Mouse (Mus musculus): ENCODE data around the gene Gm7102. TPM values are rescaled to one million over a fixed set of nuclear protein-coding genes. Genes with fewer than 3 reads are reported as not detected.

The Gm7102 gene
- polyA plus RNA-seq, 1 experiment from 2014 or later = 0.06 TPM

GRCm38 (mm10) chr19:61151372-61151700 is 24.8 kb downstream of the Gm7102 start:
- Histone ChIP-seq H3K4me2 (ENCODE audit: low read depth, low read length) (peak overlapping the region; percentile 76), H3K27me3 (ENCODE audit: control insufficient read depth, insufficient read depth, low read depth, low read length) (no peaks in the 10 kb centered on the region), H3K9ac (ENCODE audit: low read depth, low read length) (peak overlapping the region; percentile 37), H3K4me3 (ENCODE audit: low read depth, low read length) (peak overlapping the region; percentile 57), H3K9me3 (replicated peaks; ENCODE audit: control insufficient read depth, low read length) (no peaks in the 10 kb centered on the region), H3K36me3 (ENCODE audit: control insufficient read depth, insufficient read depth) (no peaks in the 10 kb centered on the region), H3K4me1 (ENCODE audit: control insufficient read depth, low read depth, low read length) (peaks cover 3% of the 10 kb centered on the region), H3K27ac (ENCODE audit: low read length) (no peak overlapping the region)
- 5% methylated on average over 8 of the region's 8 CpGs for WGBS (ENCODE audit: insufficient replicate concordance)
- ATAC-seq (ENCODE audit: low read depth) = peak; percentile 79

DNA sequence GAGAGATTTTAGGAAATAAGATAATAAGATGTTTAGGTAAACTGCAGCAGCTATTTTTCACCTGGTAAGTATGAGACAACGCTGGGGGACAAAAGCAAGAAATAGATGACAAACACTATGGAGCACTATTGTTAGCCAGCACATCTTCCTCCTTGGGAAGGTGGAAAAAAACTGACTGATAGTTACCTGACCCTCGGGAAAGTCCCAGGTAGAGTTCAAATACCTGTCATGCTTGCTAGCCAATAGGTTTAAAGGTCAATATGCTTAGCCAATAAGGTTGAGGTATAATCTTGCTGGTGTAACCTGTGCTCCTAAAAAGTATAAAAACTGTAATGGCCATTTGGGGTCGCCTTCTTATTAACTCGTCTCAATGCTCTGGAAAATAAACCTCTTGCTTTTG is 34.8 kb downstream of the Gm7102 start:
- Histone ChIP-seq H3K27me3 (ENCODE audit: control insufficient read depth, insufficient read depth, low read depth, low read length) (no peaks in the 10 kb centered on the region), H3K9me3 (replicated peaks; ENCODE audit: control insufficient read depth, low read length) (no peaks in the 10 kb centered on the region), H3K36me3 (ENCODE audit: control insufficient read depth, insufficient read depth) (no peaks in the 10 kb centered on the region), H3K9ac (ENCODE audit: low read depth, low read length) (no peak overlapping the region; the same call in 1 of the 2 replicates), H3K27ac (ENCODE audit: low read length) (no peak overlapping the region), H3K4me3 (ENCODE audit: low read depth, low read length) (peak overlapping the region; percentile 88), H3K4me1 (ENCODE audit: control insufficient read depth, low read depth, low read length) (peaks cover 9% of the 10 kb centered on the region), H3K4me2 (ENCODE audit: low read depth, low read length) (peak overlapping the region; percentile 78)
- no peak for ATAC-seq (ENCODE audit: low read depth)
- 27% methylated on average over 4 of the region's 4 CpGs for WGBS (ENCODE audit: insufficient replicate concordance)

GRCm38 (mm10) chr19:61140342-61141206 is 35.5 kb downstream of the Gm7102 start, which contains the start of gene Zfp950:
TSS of gene Zfp950 (minus strand) at chr19:61140840.
- no peaks in the 10 kb centered on the region for H3K9me3 ChIP-seq (replicated peaks; ENCODE audit: control insufficient read depth, low read length)
- peaks cover 9% of the 10 kb centered on the region for H3K4me1 ChIP-seq (ENCODE audit: control insufficient read depth, low read depth, low read length)
- peak within 1 kb of the TSS; percentile 93 for H3K9ac ChIP-seq (ENCODE audit: low read depth, low read length)
- H3K27me3 ChIP-seq (ENCODE audit: control insufficient read depth, insufficient read depth, low read depth, low read length) = no peaks in the 10 kb centered on the region
- peak within 1 kb of the TSS; percentile 88 for H3K4me3 ChIP-seq (ENCODE audit: low read depth, low read length)
- 0% methylated on average over 18 of the region's 18 CpGs for WGBS (ENCODE audit: insufficient replicate concordance)
- peak within 1 kb of the TSS; percentile 78 for H3K4me2 ChIP-seq (ENCODE audit: low read depth, low read length)
- peak within 1 kb of the TSS; percentile 79 for H3K27ac ChIP-seq (ENCODE audit: low read length)
- peak; percentile 100 for ATAC-seq (ENCODE audit: low read depth)
- H3K36me3 ChIP-seq (ENCODE audit: control insufficient read depth, insufficient read depth) = no peaks in the 10 kb centered on the region

GRCm38 (mm10) chr19:61138655-61139054 is 37.5 kb downstream of the Gm7102 start:
- no peak for ATAC-seq (ENCODE audit: low read depth)
- Histone ChIP-seq H3K4me3 (ENCODE audit: low read depth, low read length) (no peak overlapping the region), H3K36me3 (ENCODE audit: control insufficient read depth, insufficient read depth) (no peaks in the 10 kb centered on the region), H3K27me3 (ENCODE audit: control insufficient read depth, insufficient read depth, low read depth, low read length) (no peaks in the 10 kb centered on the region), H3K4me1 (ENCODE audit: control insufficient read depth, low read depth, low read length) (peaks cover 9% of the 10 kb centered on the region), H3K4me2 (ENCODE audit: low read depth, low read length) (no peak overlapping the region), H3K27ac (ENCODE audit: low read length) (no peak overlapping the region), H3K9me3 (replicated peaks; ENCODE audit: control insufficient read depth, low read length) (no peaks in the 10 kb centered on the region), H3K9ac (ENCODE audit: low read depth, low read length) (no peak overlapping the region)

DNA sequence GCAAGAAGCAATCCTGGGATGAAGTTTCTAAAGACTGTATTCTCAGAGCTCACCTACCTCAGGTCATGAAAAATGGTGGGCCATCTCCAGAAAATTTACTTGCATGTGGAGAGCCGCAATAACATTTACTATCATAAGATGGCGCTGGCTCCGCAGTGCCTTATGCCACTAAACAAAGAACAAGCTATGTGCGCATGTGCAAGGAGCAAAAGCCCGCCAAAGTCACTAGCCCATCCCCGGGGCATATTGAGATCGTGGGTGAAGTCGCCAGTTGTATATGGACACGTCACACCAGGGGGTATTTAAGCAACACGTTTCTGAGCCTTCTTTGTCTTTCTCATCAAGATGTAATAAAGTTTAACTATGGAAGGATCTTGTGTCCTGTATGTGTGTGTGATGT is 45.0 kb downstream of the Gm7102 start:
- H3K4me1 ChIP-seq (ENCODE audit: control insufficient read depth, low read depth, low read length) = no peaks in the 10 kb centered on the region
- WGBS (ENCODE audit: insufficient replicate concordance) = 77% methylated on average over 10 of the region's 10 CpGs

More for the DNA sequence above, 45.0 kb downstream of the Gm7102 start:
- no peak overlapping the region for H3K4me3 ChIP-seq (ENCODE audit: low read depth, low read length)
- no peak overlapping the region for H3K4me2 ChIP-seq (ENCODE audit: low read depth, low read length)
- H3K9ac ChIP-seq (ENCODE audit: low read depth, low read length) = no peak overlapping the region
- H3K9me3 ChIP-seq (replicated peaks; ENCODE audit: control insufficient read depth, low read length) = no peaks in the 10 kb centered on the region
- no peaks in the 10 kb centered on the region for H3K36me3 ChIP-seq (ENCODE audit: control insufficient read depth, insufficient read depth)
- no peak for ATAC-seq (ENCODE audit: low read depth)
- no peaks in the 10 kb centered on the region for H3K27me3 ChIP-seq (ENCODE audit: control insufficient read depth, insufficient read depth, low read depth, low read length)
- no peak overlapping the region for H3K27ac ChIP-seq (ENCODE audit: low read length)

Other genes starting within 250 kb of the Gm7102 start
- 11.7 and 15.4 TPM in 2 replicates for gene Zfp950, start 35.5 kb downstream of the Gm7102 start, polyA plus RNA-seq (2015; fragmentation: Nextera tagmentation; extraction: Ambion mirVana)
- not detected in 2 replicates for gene Gm6020, start 7.6 kb upstream of the Gm7102 start, polyA plus RNA-seq (2015; fragmentation: Nextera tagmentation; extraction: Ambion mirVana)
- gene Csf2ra, start 52.1 kb upstream of the Gm7102 start, polyA plus RNA-seq (2015; fragmentation: Nextera tagmentation; extraction: Ambion mirVana) = 13.8 and 18.2 TPM in 2 replicates
- not detected in 2 replicates for gene Gm21060, start 120.8 kb upstream of the Gm7102 start, polyA plus RNA-seq (2015; fragmentation: Nextera tagmentation; extraction: Ambion mirVana)

Data from liver, embryonic 16.5 days (tissue).